Mouse (Mus musculus) bone marrow, adult 2 months (tissue): ENCODE results near the gene Sept5.

Experiments used
- CTCF ChIP-seq: fragments of 200-500 bp; IDR thresholded peaks from 2 replicates; pipeline ENCODE4 v1.5.1; 2011; ENCODE audit warnings: low read length, control low read depth; ENCODE audit not compliant: control insufficient read depth, insufficient read depth
- POLR2A ChIP-seq: fragments of 200-500 bp; IDR thresholded peaks from 2 replicates; pipeline ENCODE4 v1.6.1; 2011; ENCODE audit warnings: low read depth, mild to moderate bottlenecking, control low read depth, low read length, borderline replicate concordance; ENCODE audit not compliant: control insufficient read depth

DNA sequence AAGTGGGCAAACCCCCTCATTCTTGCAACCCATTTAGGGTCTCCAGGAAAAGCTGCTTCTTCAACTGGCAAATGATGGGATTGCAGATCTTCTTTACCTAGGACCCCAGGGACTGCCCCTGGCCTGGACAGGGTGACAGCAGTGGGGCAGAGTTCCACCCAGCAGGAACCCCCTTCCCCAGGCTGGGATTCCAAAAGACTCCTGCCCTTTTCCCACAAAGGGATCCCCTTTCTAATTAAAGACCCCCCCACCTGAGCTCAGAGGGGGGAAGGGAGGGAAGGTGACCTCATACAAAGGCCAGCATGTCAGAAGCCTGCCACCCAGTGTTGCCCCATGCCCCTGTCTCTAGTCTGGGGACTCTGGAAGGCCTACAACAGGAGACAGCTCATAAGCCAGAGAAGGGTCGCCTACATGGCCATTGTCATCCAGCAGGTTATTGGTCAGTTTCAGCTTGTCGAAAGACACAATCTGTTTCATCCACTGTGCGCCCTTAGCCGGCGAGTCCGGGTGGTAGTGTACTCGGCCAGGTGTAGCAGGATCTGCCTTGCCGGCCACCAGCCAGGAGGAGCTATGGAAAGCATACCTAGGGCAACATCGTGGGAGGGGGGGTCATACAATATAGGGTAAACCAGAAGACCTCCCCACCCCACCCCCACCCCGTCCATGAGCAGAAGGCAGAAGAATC, 45.9 kb downstream of the Sept5 start:
- TF ChIP-seq CTCF (no peak), POLR2A (no peak)
